Mouse (Mus musculus): Measurements from ENCODE around the gene Myh10. TPM values are rescaled to one million over a fixed set of nuclear protein-coding genes. Genes with fewer than 3 reads are reported as not detected.

Myh10 gene
- polyA plus RNA-seq, 2 experiments = 14.9 to 28.4 TPM

DNA sequence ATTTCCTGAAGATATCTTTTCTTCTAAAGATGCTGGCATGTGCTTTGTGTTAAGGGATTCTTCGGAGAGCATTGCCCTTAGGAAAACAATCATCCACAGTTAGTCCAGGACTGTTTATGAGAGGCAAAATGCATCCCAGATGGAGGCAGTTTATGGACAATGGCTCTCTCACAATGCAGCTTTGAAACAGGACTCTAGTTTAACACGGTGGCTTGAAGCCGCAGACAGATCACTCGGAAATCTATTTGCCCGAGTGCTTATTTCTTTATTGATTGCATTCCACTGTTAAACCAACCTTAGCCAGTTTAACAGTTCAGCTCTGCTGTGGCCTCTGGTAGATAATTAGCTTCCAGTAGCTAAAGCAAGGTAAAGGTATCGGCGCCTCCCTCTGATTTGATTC, 62.9 kb downstream of the Myh10 start:
- 78% methylated on average over 7 of the region's 7 CpGs for WGBS (ENCODE audit: insufficient replicate concordance)
- no peaks in the 10 kb centered on the region for H3K27me3 ChIP-seq (ENCODE audit: control insufficient read depth, insufficient read depth, low read length)
- peaks cover 0 to 7% of the 10 kb centered on the region in 2 experiments; a peak in 3 of 4 replicates for H3K4me1 ChIP-seq (replicated peaks; ENCODE audit: control insufficient read depth in 2 of 2, insufficient read depth in 2 of 2, low read length in 1 of 2)
- H3K36me3 ChIP-seq (replicated peaks; ENCODE audit: control insufficient read depth, insufficient read depth, low read depth) = no peaks in the 10 kb centered on the region
- TF ChIP-seq EP300 (IDR thresholded peaks at IDR 0.05; ENCODE audit: low read depth) (no peak), CTCF (IDR thresholded peaks at IDR 0.05; ENCODE audit: low read depth) (no peak)
- H3K9me3 ChIP-seq (ENCODE audit: control insufficient read depth, low read length) = no peaks in the 10 kb centered on the region
- no peak overlapping the region for H3K9ac ChIP-seq (replicated peaks)
- no peak for ATAC-seq (ENCODE audit: insufficient read depth)
- no peak overlapping the region for H3K4me3 ChIP-seq (ENCODE audit: insufficient read depth in 1 of 2, low read depth in 2 of 2, low read length in 2 of 2)
- no peak overlapping the region for H3K27ac ChIP-seq
- H3K4me2 ChIP-seq (ENCODE audit: low read depth) = no peak overlapping the region
- DNase-seq (ENCODE audit: low read depth in 3 of 3, low spot score in 3 of 3) = no peak

DNA sequence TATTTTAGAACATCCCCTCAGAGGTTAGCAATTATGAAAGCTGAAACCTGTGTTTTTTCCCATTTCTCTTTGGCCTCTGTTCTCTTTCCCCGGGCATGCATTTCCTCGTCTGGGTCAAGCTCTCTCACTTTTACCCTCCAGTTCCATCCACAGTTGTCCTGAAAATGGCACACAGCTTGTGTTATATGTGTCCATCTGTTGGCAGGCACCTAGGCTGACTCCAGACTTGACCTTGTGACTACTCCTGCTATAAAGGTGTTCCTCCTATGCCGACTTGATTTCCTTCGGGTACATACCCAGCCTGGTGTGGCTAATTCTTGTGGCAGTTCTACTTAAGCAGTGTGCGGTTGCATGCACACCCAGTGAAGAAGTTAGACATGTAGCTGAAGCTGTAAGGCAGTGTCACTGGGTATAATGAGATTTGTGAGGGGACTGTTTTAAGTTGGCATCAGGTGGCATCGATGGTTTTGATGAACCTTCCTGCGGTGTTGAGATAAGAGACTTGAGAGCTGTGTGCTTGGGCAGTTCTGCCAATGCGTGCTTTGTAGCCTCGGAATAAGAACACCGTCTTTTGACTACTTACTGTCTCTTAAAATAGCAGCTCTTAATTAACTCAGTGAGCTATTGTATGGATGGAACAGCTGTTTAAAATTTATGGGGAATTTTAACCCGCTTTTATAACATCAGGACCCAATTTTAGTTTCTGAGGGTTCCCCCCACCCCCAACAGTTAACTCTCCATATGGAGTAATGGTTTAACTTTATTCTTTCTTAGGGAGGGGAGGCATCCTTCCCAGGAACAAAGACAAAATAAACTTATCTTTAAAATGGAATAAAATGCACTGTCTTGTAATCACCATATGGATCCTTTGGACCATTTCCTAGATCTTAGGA, 65.3 kb downstream of the Myh10 start:
- Histone ChIP-seq H3K9me3 (ENCODE audit: control insufficient read depth, low read length) (no peaks in the 10 kb centered on the region), H3K9ac (replicated peaks) (no peak overlapping the region), H3K27me3 (ENCODE audit: control insufficient read depth, insufficient read depth, low read length) (no peaks in the 10 kb centered on the region), H3K36me3 (replicated peaks; ENCODE audit: control insufficient read depth, insufficient read depth, low read depth) (0 out of 2 replicates have a peak, but pooled peaks cover 4% of the 10 kb centered on the region), H3K27ac (no peak overlapping the region), H3K4me3 (ENCODE audit: insufficient read depth in 1 of 2, low read depth in 2 of 2, low read length in 2 of 2) (no peak overlapping the region), H3K4me2 (ENCODE audit: low read depth) (no peak overlapping the region), H3K4me1 (replicated peaks; ENCODE audit: control insufficient read depth in 2 of 2, insufficient read depth in 2 of 2, low read length in 1 of 2) (peaks cover 0 to 9% of the 10 kb centered on the region in 2 experiments; a peak in 3 of 4 replicates)
- WGBS (ENCODE audit: insufficient replicate concordance) = 62% methylated on average over 11 of the region's 11 CpGs
- TF ChIP-seq CTCF (IDR thresholded peaks at IDR 0.05; ENCODE audit: low read depth) = no peak
- TF ChIP-seq EP300 (IDR thresholded peaks at IDR 0.05; ENCODE audit: low read depth) = peak; percentile 56
- no peak for ATAC-seq (ENCODE audit: insufficient read depth)
- peak in 1 of 3 experiments; percentile 5 for DNase-seq (ENCODE audit: low read depth in 3 of 3, low spot score in 3 of 3)

DNA sequence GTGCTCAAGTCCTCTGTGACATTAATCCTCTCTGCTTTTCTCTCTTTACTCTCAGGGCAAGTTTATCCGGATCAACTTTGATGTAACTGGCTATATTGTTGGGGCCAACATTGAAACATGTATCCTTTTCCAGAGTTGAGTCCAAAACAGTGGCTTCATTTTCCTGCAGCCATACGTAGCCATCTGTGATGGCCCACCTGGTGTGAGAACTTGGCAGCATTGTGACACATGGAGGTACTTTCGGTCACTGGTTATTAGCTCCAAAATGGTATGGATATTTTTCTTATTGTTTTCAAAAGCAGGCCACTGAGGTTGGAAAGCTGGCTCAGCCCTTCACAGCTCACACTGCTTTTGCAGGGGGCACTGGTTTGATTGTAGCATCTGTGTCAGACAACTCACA, 68.3 kb downstream of the Myh10 start:
- H3K9me3 ChIP-seq (ENCODE audit: control insufficient read depth, low read length) = no peaks in the 10 kb centered on the region
- 76% methylated on average over 3 of the region's 3 CpGs for WGBS (ENCODE audit: insufficient replicate concordance)
- DNase-seq (ENCODE audit: low read depth in 3 of 3, low spot score in 3 of 3) (no peak), ATAC-seq (ENCODE audit: insufficient read depth) (no peak)
- H3K4me3 ChIP-seq (ENCODE audit: insufficient read depth in 1 of 2, low read depth in 2 of 2, low read length in 2 of 2) = no peak overlapping the region
- H3K9ac ChIP-seq (replicated peaks) = no peak overlapping the region
- peaks cover 11% of the 10 kb centered on the region for H3K36me3 ChIP-seq (replicated peaks; ENCODE audit: control insufficient read depth, insufficient read depth, low read depth)
- no peak for TF ChIP-seq EP300 (IDR thresholded peaks at IDR 0.05; ENCODE audit: low read depth)
- no peak for TF ChIP-seq CTCF (IDR thresholded peaks at IDR 0.05; ENCODE audit: low read depth)
- no peak overlapping the region for H3K4me2 ChIP-seq (ENCODE audit: low read depth)
- H3K27me3 ChIP-seq (ENCODE audit: control insufficient read depth, insufficient read depth, low read length) = no peaks in the 10 kb centered on the region
- H3K27ac ChIP-seq = no peak overlapping the region
- H3K4me1 ChIP-seq (replicated peaks; ENCODE audit: control insufficient read depth in 2 of 2, insufficient read depth in 2 of 2, low read length in 1 of 2) = peaks cover 0 to 6% of the 10 kb centered on the region in 2 experiments; a peak in 2 of 4 replicates

DNA sequence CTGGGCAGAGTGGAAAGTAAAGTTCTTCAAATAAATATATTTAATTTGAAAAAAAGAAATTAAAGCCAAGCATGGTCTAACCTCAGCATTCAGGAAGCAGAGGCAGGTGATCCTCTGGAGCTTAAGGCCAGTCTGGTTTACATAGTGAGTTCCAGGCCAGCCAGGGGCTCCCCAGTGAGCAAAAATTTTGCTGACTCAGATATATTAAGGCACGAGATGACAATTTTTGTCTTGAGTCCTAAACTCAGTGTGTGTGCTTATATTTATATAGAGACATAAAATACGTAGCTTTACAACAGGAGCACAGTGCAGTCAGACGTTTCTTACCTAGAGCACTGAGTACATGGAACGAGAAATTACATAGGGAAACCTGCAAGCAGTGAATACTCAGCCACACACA, 69.8 kb downstream of the Myh10 start:
- no peak overlapping the region for H3K27ac ChIP-seq
- no peak overlapping the region for H3K4me2 ChIP-seq (ENCODE audit: low read depth)
- TF ChIP-seq EP300 (IDR thresholded peaks at IDR 0.05; ENCODE audit: low read depth) (no peak), CTCF (IDR thresholded peaks at IDR 0.05; ENCODE audit: low read depth) (no peak)
- H3K9ac ChIP-seq (replicated peaks) = no peak overlapping the region
- WGBS (ENCODE audit: insufficient replicate concordance) = 73% methylated on average over 4 of the region's 4 CpGs
- H3K36me3 ChIP-seq (replicated peaks; ENCODE audit: control insufficient read depth, insufficient read depth, low read depth) = peaks cover 12% of the 10 kb centered on the region
- H3K27me3 ChIP-seq (ENCODE audit: control insufficient read depth, insufficient read depth, low read length) = no peaks in the 10 kb centered on the region
- H3K4me1 ChIP-seq (replicated peaks; ENCODE audit: control insufficient read depth in 2 of 2, insufficient read depth in 2 of 2, low read length in 1 of 2) = peaks cover 0 to 6% of the 10 kb centered on the region in 2 experiments; a peak in 2 of 4 replicates
- H3K4me3 ChIP-seq (ENCODE audit: insufficient read depth in 1 of 2, low read depth in 2 of 2, low read length in 2 of 2) = no peak overlapping the region
- H3K9me3 ChIP-seq (ENCODE audit: control insufficient read depth, low read length) = no peaks in the 10 kb centered on the region
- ATAC-seq (ENCODE audit: insufficient read depth) (no peak), DNase-seq (ENCODE audit: low read depth in 3 of 3, low spot score in 3 of 3) (no peak)

DNA sequence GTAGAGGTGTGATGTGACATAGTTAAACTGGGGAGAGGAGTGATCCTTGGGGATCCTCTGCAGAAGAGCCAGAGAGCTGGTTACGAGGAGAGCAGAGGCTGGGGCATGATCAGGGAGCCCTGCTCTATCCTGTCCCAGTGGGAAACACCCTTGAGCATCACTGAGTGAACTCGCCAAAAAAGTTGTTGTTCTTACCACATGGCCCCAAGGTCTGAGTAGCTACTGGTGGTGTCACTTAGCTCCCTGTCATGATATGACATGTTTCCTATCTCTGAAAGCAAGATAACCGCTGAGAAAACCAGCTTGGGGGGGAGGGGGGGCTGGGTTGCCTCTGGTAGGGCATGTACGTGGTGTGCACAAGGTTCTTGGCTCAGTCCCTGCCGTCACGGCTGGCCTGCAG, 70.3 kb downstream of the Myh10 start:
- DNase-seq (ENCODE audit: low read depth in 3 of 3, low spot score in 3 of 3) = no peak
- no peak overlapping the region for H3K27ac ChIP-seq
- 44% methylated on average over 6 of the region's 6 CpGs for WGBS (ENCODE audit: insufficient replicate concordance)
- peaks cover 13% of the 10 kb centered on the region for H3K36me3 ChIP-seq (replicated peaks; ENCODE audit: control insufficient read depth, insufficient read depth, low read depth)
- H3K27me3 ChIP-seq (ENCODE audit: control insufficient read depth, insufficient read depth, low read length) = no peaks in the 10 kb centered on the region
- H3K9me3 ChIP-seq (ENCODE audit: control insufficient read depth, low read length) = no peaks in the 10 kb centered on the region
- no peak for ATAC-seq (ENCODE audit: insufficient read depth)
- no peak overlapping the region for H3K4me3 ChIP-seq (ENCODE audit: insufficient read depth in 1 of 2, low read depth in 2 of 2, low read length in 2 of 2)
- no peak overlapping the region for H3K4me2 ChIP-seq (ENCODE audit: low read depth)
- peaks cover 0 to 3% of the 10 kb centered on the region in 2 experiments; a peak in 1 of 4 replicates for H3K4me1 ChIP-seq (replicated peaks; ENCODE audit: control insufficient read depth in 2 of 2, insufficient read depth in 2 of 2, low read length in 1 of 2)
- no peak overlapping the region for H3K9ac ChIP-seq (replicated peaks)
- TF ChIP-seq CTCF (IDR thresholded peaks at IDR 0.05; ENCODE audit: low read depth) (no peak), EP300 (IDR thresholded peaks at IDR 0.05; ENCODE audit: low read depth) (no peak)

All from liver, embryonic 14.5 days (tissue).